Mouse (Mus musculus): ENCODE data around the gene Abhd17b. TPM values are rescaled to one million over a fixed set of nuclear protein-coding genes. Genes with fewer than 3 reads are reported as not detected.
"Not testable (repeated sequence)": the region's sequence is repeated elsewhere in the genome, so short reads cannot be mapped to it uniquely, and the experiment has no call there.

Abhd17b gene
- polyA plus RNA-seq, 1 experiment from 2014 or later = 43.1 TPM

GRCm38 (mm10) chr19:21719206-21719605 is 66.2 kb downstream of the Abhd17b start:
- Histone ChIP-seq H3K4me2 (ENCODE audit: low read length) (no peak overlapping the region), H3K27ac (ENCODE audit: low read depth, low read length) (no peak overlapping the region), H3K4me1 (ENCODE audit: control insufficient read depth, insufficient read depth, low read length) (peaks cover 5% of the 10 kb centered on the region; the same call in 1 of the 2 replicates), H3K36me3 (ENCODE audit: control insufficient read depth, insufficient read depth, low read length) (no peaks in the 10 kb centered on the region), H3K4me3 (ENCODE audit: low read depth, low read length) (no peak overlapping the region), H3K9ac (ENCODE audit: low read length) (no peak overlapping the region), H3K9me3 (replicated peaks; ENCODE audit: control insufficient read depth, low read length) (no peaks in the 10 kb centered on the region), H3K27me3 (replicated peaks; ENCODE audit: control insufficient read depth, insufficient read depth, low read length) (no peaks in the 10 kb centered on the region)
- DNase-seq (ENCODE audit: low spot score) (no peak), ATAC-seq (no peak)
- WGBS = 90% methylated on average over 3 of the region's 3 CpGs

DNA sequence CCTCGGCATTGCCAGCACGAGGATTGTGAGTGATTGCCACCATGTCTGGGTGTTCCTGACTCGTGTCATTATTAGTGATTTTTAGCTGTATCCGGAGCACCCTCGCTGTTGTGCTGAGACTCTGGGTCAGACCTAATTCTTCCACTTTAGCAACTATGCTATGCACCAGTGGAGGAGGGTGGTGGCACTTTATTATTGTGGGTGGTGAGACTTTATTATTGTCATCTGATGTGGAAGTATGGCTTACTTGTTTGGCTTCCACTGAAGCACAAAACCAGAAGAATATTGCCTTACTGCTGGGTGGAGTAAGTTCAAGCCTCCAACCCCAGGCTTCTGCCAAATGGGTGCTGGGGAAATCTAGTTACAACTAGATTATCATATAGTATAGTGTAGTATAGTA is 68.0 kb downstream of the Abhd17b start:
- H3K4me1 ChIP-seq (ENCODE audit: control insufficient read depth, insufficient read depth, low read length) = peaks cover 10% of the 10 kb centered on the region; the same call in 1 of the 2 replicates
- H3K27me3 ChIP-seq (replicated peaks; ENCODE audit: control insufficient read depth, insufficient read depth, low read length) = no peaks in the 10 kb centered on the region
- no peaks in the 10 kb centered on the region for H3K36me3 ChIP-seq (ENCODE audit: control insufficient read depth, insufficient read depth, low read length)
- no peak overlapping the region for H3K27ac ChIP-seq (ENCODE audit: low read depth, low read length)
- DNase-seq (ENCODE audit: low spot score) (no peak), ATAC-seq (no peak)
- H3K9ac ChIP-seq (ENCODE audit: low read length) = no peak overlapping the region
- WGBS = 94% methylated on average over 5 of the region's 5 CpGs
- no peak overlapping the region for H3K4me2 ChIP-seq (ENCODE audit: low read length)
- H3K4me3 ChIP-seq (ENCODE audit: low read depth, low read length) = no peak overlapping the region
- H3K9me3 ChIP-seq (replicated peaks; ENCODE audit: control insufficient read depth, low read length) = no peaks in the 10 kb centered on the region

GRCm38 (mm10) chr19:21723280-21723679 is 70.3 kb downstream of the Abhd17b start:
- not testable (repeated sequence) for H3K4me3 ChIP-seq (ENCODE audit: low read depth, low read length); DNase-seq (ENCODE audit: low spot score); H3K36me3 ChIP-seq (ENCODE audit: control insufficient read depth, insufficient read depth, low read length); H3K9ac ChIP-seq (ENCODE audit: low read length); H3K9me3 ChIP-seq (replicated peaks; ENCODE audit: control insufficient read depth, low read length); H3K27me3 ChIP-seq (replicated peaks; ENCODE audit: control insufficient read depth, insufficient read depth, low read length); H3K4me2 ChIP-seq (ENCODE audit: low read length); H3K4me1 ChIP-seq (ENCODE audit: control insufficient read depth, insufficient read depth, low read length)
- ATAC-seq = 0 out of 2 replicates have a peak, but pooled peaks have one; percentile 9
- WGBS = 95% methylated on average over 20 of the region's 20 CpGs
- peak overlapping the region; percentile 50; the same call in 1 of the 2 replicates for H3K27ac ChIP-seq (ENCODE audit: low read depth, low read length)

GRCm38 (mm10) chr19:21723911-21724655 is 71.1 kb downstream of the Abhd17b start:
- H3K9me3 ChIP-seq (replicated peaks; ENCODE audit: control insufficient read depth, low read length) = no peaks in the 10 kb centered on the region
- WGBS = 23% methylated on average over 8 of the region's 8 CpGs
- ATAC-seq (peak; percentile 96), DNase-seq (ENCODE audit: low spot score) (peak; percentile 91)
- H3K4me3 ChIP-seq (ENCODE audit: low read depth, low read length) = no peak overlapping the region
- H3K9ac ChIP-seq (ENCODE audit: low read length) = no peak overlapping the region
- peak overlapping the region; percentile 50; the same call in 1 of the 2 replicates for H3K27ac ChIP-seq (ENCODE audit: low read depth, low read length)
- peaks cover 10% of the 10 kb centered on the region; the same call in 1 of the 2 replicates for H3K4me1 ChIP-seq (ENCODE audit: control insufficient read depth, insufficient read depth, low read length)
- no peaks in the 10 kb centered on the region for H3K36me3 ChIP-seq (ENCODE audit: control insufficient read depth, insufficient read depth, low read length)
- H3K27me3 ChIP-seq (replicated peaks; ENCODE audit: control insufficient read depth, insufficient read depth, low read length) = no peaks in the 10 kb centered on the region
- no peak overlapping the region for H3K4me2 ChIP-seq (ENCODE audit: low read length)

DNA sequence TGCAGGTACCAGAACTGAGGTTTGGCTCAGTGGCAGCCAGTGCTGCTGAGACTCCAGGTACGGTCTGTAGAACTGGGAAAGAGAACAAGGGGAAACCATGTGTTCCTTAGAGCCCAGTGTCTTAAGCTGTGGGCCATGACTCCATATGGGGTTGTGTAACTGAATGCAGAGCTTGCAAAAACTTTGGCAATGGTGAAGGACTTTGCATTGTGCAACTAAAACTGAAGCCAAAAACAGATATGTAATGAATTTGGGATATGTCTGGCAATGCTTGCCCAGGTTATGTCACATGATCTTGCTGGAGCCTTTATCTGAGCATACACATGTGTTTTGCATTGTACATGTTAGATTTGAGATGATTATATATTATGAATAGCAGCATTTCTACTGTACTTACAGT is 72.2 kb downstream of the Abhd17b start:
- H3K27me3 ChIP-seq (replicated peaks; ENCODE audit: control insufficient read depth, insufficient read depth, low read length) = no peaks in the 10 kb centered on the region
- no peaks in the 10 kb centered on the region for H3K36me3 ChIP-seq (ENCODE audit: control insufficient read depth, insufficient read depth, low read length)
- no peaks in the 10 kb centered on the region for H3K9me3 ChIP-seq (replicated peaks; ENCODE audit: control insufficient read depth, low read length)
- no peak overlapping the region for H3K4me3 ChIP-seq (ENCODE audit: low read depth, low read length)
- H3K9ac ChIP-seq (ENCODE audit: low read length) = no peak overlapping the region
- H3K27ac ChIP-seq (ENCODE audit: low read depth, low read length) = no peak overlapping the region
- DNase-seq (ENCODE audit: low spot score) = no peak
- 86% methylated on average over 1 of the region's 1 CpGs for WGBS
- ATAC-seq = no peak
- H3K4me2 ChIP-seq (ENCODE audit: low read length) = no peak overlapping the region
- H3K4me1 ChIP-seq (ENCODE audit: control insufficient read depth, insufficient read depth, low read length) = peaks cover 10% of the 10 kb centered on the region; the same call in 1 of the 2 replicates

GRCm38 (mm10) chr19:21727081-21727480 is 74.1 kb downstream of the Abhd17b start:
- Histone ChIP-seq H3K9ac (ENCODE audit: low read length) (no peak overlapping the region), H3K9me3 (replicated peaks; ENCODE audit: control insufficient read depth, low read length) (no peaks in the 10 kb centered on the region), H3K27me3 (replicated peaks; ENCODE audit: control insufficient read depth, insufficient read depth, low read length) (no peaks in the 10 kb centered on the region), H3K36me3 (ENCODE audit: control insufficient read depth, insufficient read depth, low read length) (no peaks in the 10 kb centered on the region), H3K27ac (ENCODE audit: low read depth, low read length) (no peak overlapping the region), H3K4me3 (ENCODE audit: low read depth, low read length) (no peak overlapping the region), H3K4me1 (ENCODE audit: control insufficient read depth, insufficient read depth, low read length) (peaks cover 10% of the 10 kb centered on the region; the same call in 1 of the 2 replicates), H3K4me2 (ENCODE audit: low read length) (no peak overlapping the region)
- 51% methylated on average over 2 of the region's 2 CpGs for WGBS
- DNase-seq (ENCODE audit: low spot score) (no peak), ATAC-seq (no peak)

- Histone ChIP-seq H3K27ac (ENCODE audit: low read depth, low read length) (no peak overlapping the region), H3K4me1 (ENCODE audit: control insufficient read depth, insufficient read depth, low read length) (peaks cover 10% of the 10 kb centered on the region; the same call in 1 of the 2 replicates), H3K27me3 (replicated peaks; ENCODE audit: control insufficient read depth, insufficient read depth, low read length) (no peaks in the 10 kb centered on the region), H3K4me2 (ENCODE audit: low read length) (no peak overlapping the region), H3K36me3 (ENCODE audit: control insufficient read depth, insufficient read depth, low read length) (no peaks in the 10 kb centered on the region), H3K4me3 (ENCODE audit: low read depth, low read length) (no peak overlapping the region), H3K9ac (ENCODE audit: low read length) (no peak overlapping the region), H3K9me3 (replicated peaks; ENCODE audit: control insufficient read depth, low read length) (no peaks in the 10 kb centered on the region)
- no peak for ATAC-seq
- no peak for DNase-seq (ENCODE audit: low spot score)
- 95% methylated on average over 6 of the region's 6 CpGs for WGBS
Measured at GRCm38 (mm10) chr19:21728342-21728741, 75.4 kb downstream of the Abhd17b start.

GRCm38 (mm10) chr19:21731887-21732286 is 78.9 kb downstream of the Abhd17b start:
- Histone ChIP-seq H3K27me3 (replicated peaks; ENCODE audit: control insufficient read depth, insufficient read depth, low read length) (no peaks in the 10 kb centered on the region), H3K4me1 (ENCODE audit: control insufficient read depth, insufficient read depth, low read length) (no peaks in the 10 kb centered on the region), H3K9ac (ENCODE audit: low read length) (no peak overlapping the region), H3K9me3 (replicated peaks; ENCODE audit: control insufficient read depth, low read length) (no peaks in the 10 kb centered on the region), H3K4me3 (ENCODE audit: low read depth, low read length) (no peak overlapping the region), H3K36me3 (ENCODE audit: control insufficient read depth, insufficient read depth, low read length) (no peaks in the 10 kb centered on the region), H3K27ac (ENCODE audit: low read depth, low read length) (no peak overlapping the region), H3K4me2 (ENCODE audit: low read length) (no peak overlapping the region)
- ATAC-seq (no peak), DNase-seq (ENCODE audit: low spot score) (no peak)
- WGBS = 93% methylated on average over 5 of the region's 5 CpGs

DNA sequence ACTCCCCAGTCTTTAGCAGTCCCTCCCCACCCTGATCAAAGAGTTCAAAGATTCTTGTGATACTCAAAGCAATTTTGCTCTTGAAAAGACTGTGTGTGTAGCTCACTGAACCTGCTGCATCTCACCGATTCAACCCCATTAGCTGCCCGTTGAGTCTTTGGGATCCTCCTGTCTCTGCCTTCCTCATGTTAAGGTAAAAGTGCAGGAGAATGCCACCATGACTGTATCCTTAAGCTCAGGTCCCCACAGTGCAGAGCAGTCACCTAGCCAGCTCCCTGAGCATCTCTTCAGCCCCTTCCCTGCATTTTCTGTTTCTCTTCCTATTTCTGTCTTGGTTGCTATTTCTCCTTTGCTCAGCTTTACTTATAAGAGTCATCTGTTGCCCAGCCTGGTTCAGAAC is 80.2 kb downstream of the Abhd17b start:
- H3K4me2 ChIP-seq (ENCODE audit: low read length) = no peak overlapping the region
- no peaks in the 10 kb centered on the region for H3K9me3 ChIP-seq (replicated peaks; ENCODE audit: control insufficient read depth, low read length)
- H3K9ac ChIP-seq (ENCODE audit: low read length) = no peak overlapping the region
- no peaks in the 10 kb centered on the region for H3K36me3 ChIP-seq (ENCODE audit: control insufficient read depth, insufficient read depth, low read length)
- H3K4me3 ChIP-seq (ENCODE audit: low read depth, low read length) = no peak overlapping the region
- DNase-seq (ENCODE audit: low spot score) (no peak), ATAC-seq (no peak)
- WGBS = 89% methylated on average over 2 of the region's 2 CpGs
- no peak overlapping the region for H3K27ac ChIP-seq (ENCODE audit: low read depth, low read length)
- H3K4me1 ChIP-seq (ENCODE audit: control insufficient read depth, insufficient read depth, low read length) = 0 out of 2 replicates have a peak, but pooled peaks cover 2% of the 10 kb centered on the region
- no peaks in the 10 kb centered on the region for H3K27me3 ChIP-seq (replicated peaks; ENCODE audit: control insufficient read depth, insufficient read depth, low read length)
